Mouse (Mus musculus) testis, adult 2 months (tissue): ENCODE measurements at regions not wholly inside any gene's neighbourhood (a gene's known extent, or its start where the extent isn't known, plus 50 kb on each side); places are given as distances from the start of the nearest gene placed in this dataset.

ENCODE experiments used
- CTCF ChIP-seq: fragments of 200-500 bp; IDR thresholded peaks from 2 replicates; pipeline ENCODE4 v1.5.1; 2012; ENCODE audit warnings: low read depth, mild to moderate bottlenecking, inconsistent platforms, low read length, moderate library complexity; ENCODE audit not compliant: control insufficient read depth, insufficient read depth, insufficient replicate concordance
- POLR2A ChIP-seq: fragments of 200-500 bp; IDR thresholded peaks from 2 replicates; pipeline ENCODE4 v1.6.1; 2012; ENCODE audit warnings: low read depth, mild to moderate bottlenecking, inconsistent platforms, low read length, moderate library complexity; ENCODE audit not compliant: control insufficient read depth

GRCm38 (mm10) chr19:23054440-23054839, 86.6 kb upstream of the Klf9 start:
- no peak for TF ChIP-seq CTCF
- TF ChIP-seq POLR2A, result no peak
